Comparison of ENCODE assay signal across 14 mouse cellular contexts in genomic region chr11:88378686-88379339, GRCm38 (mm10).
DNase-seq lines count a peak whose midpoint lies in the region; ATAC-seq and TF ChIP-seq lines count a peak whose summit lies in the region.
"Had no signal": no experiment of that assay in that cellular context is flagged by ENCODE, and none has a peak within 500 bp of the region (broad histone marks: within the 10 kb centered on the region; RNA-seq: fewer than 3 reads in every experiment).

No protein-coding gene starts in this region.

- no peak for TF ChIP-seq CTCF in forebrain, postnatal 0 days (IDR thresholded peaks at IDR 0.05; ENCODE audit: low read depth)

- peaks cover 42% of the 10 kb centered on the region for H3K36me3 ChIP-seq in forebrain, embryonic 13.5 days (ENCODE audit: poor library complexity, severe bottlenecking)
- H3K36me3 ChIP-seq in forebrain, postnatal 0 days (ENCODE audit: insufficient read depth): no peaks in the 10 kb centered on the region; the same call in 1 of the 2 replicates
- H3K36me3 ChIP-seq in neural tube, embryonic 13.5 days: peaks cover 16% of the 10 kb centered on the region; the same call in 1 of the 2 replicates
- H3K36me3 ChIP-seq in hindbrain, embryonic 14.5 days (replicated peaks; ENCODE audit: control insufficient read depth, insufficient read depth): no peaks in the 10 kb centered on the region
- H3K36me3 ChIP-seq in liver, embryonic 11.5 days (ENCODE audit: control insufficient read depth, insufficient read depth, low read length): no peaks in the 10 kb centered on the region
- H3K36me3 ChIP-seq: lung, embryonic 15.5 days had no signal

- no peak for ATAC-seq in forebrain, embryonic 13.5 days
- no peak for ATAC-seq in forebrain, postnatal 0 days
- ATAC-seq in neural tube, embryonic 13.5 days (ENCODE audit: low read depth): no peak
- ATAC-seq in hindbrain, embryonic 14.5 days (ENCODE audit: low FRiP score): no peak
- ATAC-seq in liver, embryonic 11.5 days (replicated peaks; ENCODE audit: low FRiP score): no peak

- H3K9ac ChIP-seq in forebrain, embryonic 13.5 days: peak overlapping the region; percentile 3; the same call in 1 of the 2 replicates
- no peak overlapping the region for H3K9ac ChIP-seq in forebrain, postnatal 0 days
- no peak overlapping the region; the same call in 1 of the 2 replicates for H3K9ac ChIP-seq in neural tube, embryonic 13.5 days
- no peak overlapping the region for H3K9ac ChIP-seq in hindbrain, embryonic 14.5 days
- no peak overlapping the region for H3K9ac ChIP-seq in liver, embryonic 11.5 days (ENCODE audit: low read depth, low read length)
- H3K9ac ChIP-seq: limb, embryonic 13.5 days; lung, embryonic 15.5 days had no signal

- DNase-seq in forebrain, postnatal 0 days: no peak
- DNase-seq in neural tube, embryonic 10.5 days (ENCODE audit: extremely low spot score, low spot score): no peak
- DNase-seq in hindbrain, embryonic 14.5 days (ENCODE audit: low spot score): no peak
- DNase-seq in retina, postnatal 7 days (ENCODE audit: low read depth, low spot score): peak; percentile 23
- no peak for DNase-seq in right cerebral cortex, postnatal 25 days
- DNase-seq in liver, embryonic 11.5 days (ENCODE audit: low spot score): no peak
- DNase-seq: adrenal gland, postnatal 25 days; cerebellum, adult 11-12 months; spleen, adult 18-20 months; thymus, adult 18-20 months had no signal

- H3K4me2 ChIP-seq in forebrain, embryonic 13.5 days: no peak overlapping the region
- H3K4me2 ChIP-seq in forebrain, postnatal 0 days (ENCODE audit: low read depth): no peak overlapping the region
- no peak overlapping the region for H3K4me2 ChIP-seq in neural tube, embryonic 13.5 days
- no peak overlapping the region for H3K4me2 ChIP-seq in hindbrain, embryonic 14.5 days (replicated peaks)
- no peak overlapping the region for H3K4me2 ChIP-seq in liver, embryonic 11.5 days
- H3K4me2 ChIP-seq: limb, embryonic 13.5 days; lung, embryonic 15.5 days had no signal

- H3K27me3 ChIP-seq in forebrain, embryonic 13.5 days: no peaks in the 10 kb centered on the region
- no peaks in the 10 kb centered on the region for H3K27me3 ChIP-seq in forebrain, postnatal 0 days (ENCODE audit: insufficient read depth, low read length)
- no peaks in the 10 kb centered on the region for H3K27me3 ChIP-seq in neural tube, embryonic 13.5 days
- no peaks in the 10 kb centered on the region for H3K27me3 ChIP-seq in hindbrain, embryonic 14.5 days (ENCODE audit: control insufficient read depth, insufficient read depth, low read length)
- H3K27me3 ChIP-seq in liver, embryonic 11.5 days (replicated peaks; ENCODE audit: control insufficient read depth, insufficient read depth, low read length): no peaks in the 10 kb centered on the region
- H3K27me3 ChIP-seq: limb, embryonic 13.5 days; lung, embryonic 15.5 days had no signal

- no peaks in the 10 kb centered on the region for H3K9me3 ChIP-seq in forebrain, embryonic 13.5 days (replicated peaks)
- no peaks in the 10 kb centered on the region for H3K9me3 ChIP-seq in forebrain, postnatal 0 days (ENCODE audit: low read length)
- no peaks in the 10 kb centered on the region for H3K9me3 ChIP-seq in neural tube, embryonic 13.5 days
- H3K9me3 ChIP-seq in hindbrain, embryonic 14.5 days (ENCODE audit: control insufficient read depth, low read length): no peaks in the 10 kb centered on the region
- no peaks in the 10 kb centered on the region for H3K9me3 ChIP-seq in liver, embryonic 11.5 days (ENCODE audit: control insufficient read depth, low read length)
- H3K9me3 ChIP-seq: limb, embryonic 13.5 days; lung, embryonic 15.5 days had no signal

- no peak overlapping the region for H3K4me3 ChIP-seq in forebrain, embryonic 13.5 days
- no peak overlapping the region for H3K4me3 ChIP-seq in forebrain, postnatal 0 days (ENCODE audit: low read depth, low read length)
- H3K4me3 ChIP-seq in neural tube, embryonic 13.5 days: no peak overlapping the region
- H3K4me3 ChIP-seq in hindbrain, embryonic 14.5 days (replicated peaks; ENCODE audit: low read length): no peak overlapping the region
- H3K4me3 ChIP-seq in liver, embryonic 11.5 days (ENCODE audit: low read depth, low read length): no peak overlapping the region
- H3K4me3 ChIP-seq: limb, embryonic 13.5 days; lung, embryonic 15.5 days had no signal

- H3K27ac ChIP-seq in forebrain, embryonic 13.5 days: peak overlapping the region; percentile 31; the same call in 1 of the 2 replicates
- H3K27ac ChIP-seq in forebrain, postnatal 0 days (ENCODE audit: low read depth, low read length): no peak overlapping the region
- H3K27ac ChIP-seq in neural tube, embryonic 13.5 days (replicated peaks): 0 out of 2 replicates have a peak overlapping the region, but pooled peaks have one; percentile 6
- H3K27ac ChIP-seq in hindbrain, embryonic 14.5 days: peak overlapping the region; percentile 58
- no peak overlapping the region for H3K27ac ChIP-seq in liver, embryonic 11.5 days (ENCODE audit: low read depth, low read length)
- H3K27ac ChIP-seq: limb, embryonic 13.5 days; lung, embryonic 15.5 days had no signal

- 36% methylated on average over 9 of the region's 9 CpGs for WGBS in forebrain, embryonic 13.5 days
- WGBS in forebrain, postnatal 0 days: 25% methylated on average over 9 of the region's 9 CpGs
- 38% methylated on average over 9 of the region's 9 CpGs for WGBS in neural tube, embryonic 13.5 days
- WGBS in hindbrain, embryonic 14.5 days: 28% methylated on average over 9 of the region's 9 CpGs
- 69% methylated on average over 9 of the region's 9 CpGs for WGBS in liver, embryonic 11.5 days

- H3K4me1 ChIP-seq in forebrain, embryonic 13.5 days: peaks cover 60% of the 10 kb centered on the region
- H3K4me1 ChIP-seq in forebrain, postnatal 0 days (ENCODE audit: insufficient read depth): 0 out of 2 replicates have a peak, but pooled peaks cover 5% of the 10 kb centered on the region
- peaks cover 58% of the 10 kb centered on the region for H3K4me1 ChIP-seq in neural tube, embryonic 13.5 days (replicated peaks)
- peaks cover 33% of the 10 kb centered on the region for H3K4me1 ChIP-seq in hindbrain, embryonic 14.5 days (replicated peaks; ENCODE audit: control insufficient read depth, insufficient read depth, low read length)
- H3K4me1 ChIP-seq in liver, embryonic 11.5 days (replicated peaks; ENCODE audit: control insufficient read depth, insufficient read depth, low read length): no peaks in the 10 kb centered on the region; the same call in 1 of the 2 replicates
- H3K4me1 ChIP-seq: limb, embryonic 13.5 days had no signal

Comparison
In these comparisons a context has a peak if more than half of its experiments do, and no peak if none do; other contexts are left out.
1. H3K27ac ChIP-seq: peak in forebrain, embryonic 13.5 days (single experiment), neural tube, embryonic 13.5 days (single experiment) and hindbrain, embryonic 14.5 days (single experiment); none in forebrain, postnatal 0 days (single experiment) and liver, embryonic 11.5 days (single experiment).